Mouse (Mus musculus) adrenal gland, adult (tissue): ENCODE measurements at regions not wholly inside any gene's neighbourhood (a gene's known extent, or its start where the extent isn't known, plus 50 kb on each side); places are given as distances from the start of the nearest gene placed in this dataset.

ENCODE experiments used
- DNase-seq, 2 experiments: peaks; one replicate each; pipeline ENCODE4 v3.0.0; 2022 to 2023; ENCODE audit warnings: low spot score in 1 of 2; ENCODE audit not compliant: inconsistent age in 2 of 2

DNA sequence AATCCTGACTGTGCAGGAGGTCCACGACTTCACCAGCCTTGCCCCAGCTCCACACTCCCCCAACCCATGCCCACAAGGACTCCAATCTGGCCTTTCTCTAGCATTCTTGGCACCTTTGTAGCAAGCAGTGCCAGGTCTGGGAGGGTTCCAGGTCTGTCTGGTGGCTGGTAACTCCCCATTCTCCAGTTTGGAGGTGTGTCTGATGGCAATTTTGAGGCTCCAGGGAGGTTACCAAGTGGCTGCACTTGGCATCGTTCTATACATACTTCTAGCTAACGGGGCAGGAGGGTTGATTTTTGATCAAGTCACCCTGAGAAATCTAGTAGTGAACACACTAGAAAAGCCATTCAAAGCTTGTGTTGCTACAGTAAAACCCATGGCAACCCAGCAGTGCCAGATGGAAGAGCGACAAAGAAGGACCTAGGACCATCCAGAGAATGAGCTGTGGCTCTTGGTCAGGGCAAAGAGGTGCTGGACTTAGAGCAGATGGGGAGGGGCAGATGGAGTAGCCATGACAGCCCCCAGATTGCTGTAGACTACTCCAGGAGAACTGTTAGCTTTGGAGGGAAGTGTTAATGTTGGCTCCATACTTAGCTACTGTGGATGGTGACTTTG, 366.2 kb upstream of the Mki67 start:
- no peak for DNase-seq

DNA sequence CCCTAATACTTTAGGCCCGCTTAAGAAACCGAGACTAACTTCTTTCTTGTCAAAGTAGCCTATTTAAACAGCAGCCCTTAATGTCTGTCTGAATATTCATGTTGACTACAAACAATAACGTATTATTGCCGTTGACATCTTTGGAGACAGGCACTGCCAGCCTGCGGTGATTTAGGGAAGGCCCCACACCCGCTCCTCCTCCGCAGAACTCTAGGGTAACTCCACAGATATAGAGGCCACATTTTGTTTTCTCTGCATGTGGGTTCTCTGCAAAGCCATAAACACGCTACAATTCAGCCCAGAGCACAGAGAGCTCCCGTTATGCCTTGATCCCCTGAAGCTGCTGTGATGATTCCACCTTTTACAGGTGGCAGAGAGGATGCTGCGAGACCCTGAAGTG, 366.8 kb upstream of the Mki67 start:
- DNase-seq, result no peak

DNA sequence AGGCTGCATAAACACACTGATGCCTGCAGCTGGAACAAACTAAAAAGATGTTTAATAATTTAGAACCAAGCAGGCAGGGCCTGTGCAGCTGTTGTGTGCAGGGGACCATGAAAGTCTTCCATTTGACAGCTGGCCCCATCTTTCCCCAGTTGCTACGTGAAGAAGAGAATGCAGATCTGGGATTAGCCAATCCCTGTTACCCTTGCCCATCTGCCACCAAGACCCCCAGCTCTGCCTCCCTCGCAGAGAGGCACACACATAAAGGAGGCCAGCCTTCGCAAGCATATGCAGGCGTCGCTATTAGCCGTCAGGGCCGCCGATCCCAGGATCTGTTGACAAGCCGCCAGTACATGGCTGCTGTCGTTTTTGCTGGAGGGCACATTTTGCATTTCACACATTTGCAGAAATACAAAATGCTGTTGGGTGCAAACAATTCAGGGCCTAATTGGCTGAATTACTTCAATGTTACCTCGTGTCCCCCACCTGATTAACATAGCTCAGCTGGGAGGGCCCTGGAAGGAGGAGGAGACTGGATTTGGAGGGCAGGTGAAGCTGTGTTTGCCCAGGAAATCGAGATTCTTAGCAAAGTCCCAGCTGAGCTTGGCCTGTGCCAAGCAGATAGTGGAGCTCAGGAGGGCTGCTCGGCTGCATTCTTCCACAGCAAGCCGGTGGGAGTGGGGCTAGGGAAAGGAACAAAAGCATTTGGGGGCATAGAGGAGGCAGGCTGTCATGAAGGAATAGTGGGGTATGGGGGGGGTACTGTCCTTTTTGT, 367.6 kb upstream of the Mki67 start:
- no peak for DNase-seq

DNA sequence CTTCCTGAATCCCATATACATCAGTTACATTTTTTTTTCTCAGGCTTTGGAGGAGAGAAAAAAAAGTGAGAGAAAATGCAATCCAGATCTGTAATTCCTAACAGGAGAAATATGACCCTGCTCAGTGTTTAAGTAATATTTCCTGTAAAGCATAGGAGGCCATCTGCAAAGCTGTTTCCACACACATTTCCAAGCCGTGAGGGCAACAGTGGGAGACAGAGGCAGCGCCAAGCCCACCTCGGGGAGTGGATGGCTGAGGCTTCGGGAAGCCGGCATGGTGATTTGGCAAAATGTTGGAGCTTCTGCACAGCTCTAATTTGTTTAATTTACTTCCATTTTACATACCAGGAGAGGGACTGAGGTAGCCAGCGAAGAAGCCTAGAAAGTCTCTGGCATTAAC, 372.6 kb upstream of the Mki67 start:
- no peak for DNase-seq

DNA sequence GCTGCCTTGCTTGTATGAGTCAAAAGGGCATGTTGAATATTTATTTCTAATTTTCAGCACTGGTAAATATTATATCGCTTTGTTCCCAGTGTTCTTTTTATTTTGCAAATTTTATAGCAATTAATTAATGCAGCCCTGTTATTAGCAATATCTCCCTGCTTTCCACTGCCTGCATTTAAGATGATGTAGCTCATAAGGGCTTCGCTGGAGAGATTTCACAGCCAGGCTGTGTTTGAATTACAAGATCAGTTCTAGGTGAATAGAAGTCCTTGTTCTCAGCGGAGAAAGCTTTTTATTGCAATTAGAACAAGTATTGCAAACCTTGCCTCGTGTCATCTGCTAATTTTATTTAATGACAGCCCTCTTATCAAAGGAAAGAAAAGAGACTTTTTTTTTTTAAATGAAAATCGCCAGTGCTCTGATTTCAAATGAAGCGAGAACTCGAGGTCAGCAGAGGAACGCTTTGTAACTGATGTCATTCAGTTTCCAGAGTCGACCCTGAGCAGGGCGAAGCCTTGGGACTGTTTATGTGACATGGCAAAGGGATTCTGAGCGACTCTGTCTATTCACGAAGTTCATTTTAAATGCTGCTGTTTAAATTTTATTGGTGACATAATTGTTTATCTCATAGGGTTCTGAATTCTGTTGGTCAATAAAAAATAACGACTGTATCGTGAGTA, 378.7 kb upstream of the Mki67 start:
- DNase-seq, result peak; percentile 58 to 61

DNA sequence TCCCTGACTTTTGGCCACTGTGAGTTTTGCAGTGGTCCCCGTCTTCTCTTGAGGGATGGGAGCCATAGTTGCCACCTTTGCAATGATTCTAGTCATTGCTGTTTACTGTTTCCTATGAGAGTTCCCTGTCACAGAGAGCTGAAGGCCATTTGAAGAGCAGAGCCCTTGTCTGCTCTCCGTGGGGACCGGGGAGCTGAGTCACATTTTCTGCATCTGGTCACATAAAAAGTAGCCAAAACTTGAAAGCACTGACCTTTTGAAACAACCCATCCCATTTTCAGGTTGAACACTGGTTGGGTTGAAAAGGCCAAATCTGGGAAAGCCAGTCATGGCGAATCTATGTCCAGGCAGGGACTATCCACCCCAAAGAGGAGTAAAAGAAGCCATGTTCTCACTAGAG, 387.9 kb upstream of the Mki67 start:
- peak; percentile 53 to 71 for DNase-seq

DNA sequence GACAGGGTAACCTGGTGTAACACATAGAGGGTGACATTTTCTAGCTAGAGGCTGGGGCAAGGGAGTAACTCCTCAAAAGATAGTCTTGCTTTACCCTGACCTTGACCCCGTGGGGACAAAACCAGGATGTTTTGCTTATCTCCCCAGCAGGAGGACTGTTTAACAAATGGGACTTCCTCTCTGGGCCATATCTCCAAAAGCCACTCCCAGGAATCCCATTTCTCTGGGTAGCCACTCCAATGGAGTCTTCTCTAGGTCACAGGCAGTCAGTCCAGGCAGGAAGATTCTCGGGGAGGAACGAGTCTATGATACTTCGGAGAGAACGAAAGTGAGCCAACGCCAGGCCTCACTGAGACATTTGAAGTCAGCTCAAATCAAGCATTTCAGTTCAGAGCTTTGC, 396.0 kb upstream of the Mki67 start:
- DNase-seq, result no peak

DNA sequence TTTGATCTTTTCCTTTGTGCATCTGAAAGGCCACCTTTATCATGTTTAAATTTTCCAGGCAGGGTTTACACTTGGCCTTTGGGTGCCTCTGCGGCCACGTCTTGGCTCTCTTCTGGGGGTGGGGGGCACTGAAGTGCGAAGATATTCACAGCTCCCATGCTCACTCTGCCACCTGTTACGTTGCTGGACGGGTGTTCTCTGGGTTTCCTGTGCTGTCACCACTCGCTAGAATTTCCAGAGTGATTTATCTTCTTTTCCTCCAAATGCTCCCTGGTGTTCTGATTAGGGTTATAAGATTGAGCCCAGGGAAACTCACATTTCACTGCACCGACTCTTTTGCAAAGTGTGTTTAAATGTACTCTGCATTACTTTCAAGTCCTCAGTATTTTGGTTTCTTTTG, 404.8 kb upstream of the Mki67 start:
- no peak for DNase-seq

DNA sequence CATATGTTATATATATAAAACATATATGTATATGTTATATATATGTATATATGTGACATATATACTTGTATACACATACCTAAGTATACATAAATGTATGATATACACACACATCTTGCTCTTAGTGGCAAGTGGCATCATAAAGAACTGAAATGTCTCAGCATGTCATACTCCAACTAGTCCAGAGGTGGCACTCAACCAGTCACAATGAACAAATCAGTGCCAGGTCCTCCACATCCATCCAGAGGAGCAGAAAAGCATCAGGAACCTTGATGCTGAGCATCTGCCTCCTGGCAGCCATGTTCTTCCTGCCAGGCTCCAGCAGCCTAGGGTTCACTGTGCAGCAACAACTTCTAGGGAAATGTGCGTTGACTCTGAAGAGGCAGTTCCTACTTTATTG, 405.2 kb upstream of the Mki67 start:
- no peak for DNase-seq

DNA sequence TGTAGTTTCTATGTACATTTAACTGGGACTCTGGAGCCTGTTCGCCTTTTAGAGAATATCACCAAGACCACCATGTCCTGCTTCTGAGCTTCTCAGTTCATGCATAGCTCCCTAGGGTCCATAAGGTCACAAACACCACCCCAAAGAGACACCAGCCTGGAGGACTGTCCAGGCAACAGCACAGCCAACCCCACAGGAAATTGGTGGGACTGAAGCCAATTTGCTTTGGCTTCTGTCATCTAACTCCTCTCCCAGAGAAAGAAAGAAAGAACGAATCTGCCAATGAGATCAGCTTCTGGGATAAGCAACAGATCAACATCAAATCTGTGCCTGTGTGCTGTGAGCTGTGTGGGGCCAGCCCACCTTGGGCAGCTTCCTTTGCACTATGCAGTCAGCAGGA, 408.6 kb upstream of the Mki67 start:
- no peak for DNase-seq

DNA sequence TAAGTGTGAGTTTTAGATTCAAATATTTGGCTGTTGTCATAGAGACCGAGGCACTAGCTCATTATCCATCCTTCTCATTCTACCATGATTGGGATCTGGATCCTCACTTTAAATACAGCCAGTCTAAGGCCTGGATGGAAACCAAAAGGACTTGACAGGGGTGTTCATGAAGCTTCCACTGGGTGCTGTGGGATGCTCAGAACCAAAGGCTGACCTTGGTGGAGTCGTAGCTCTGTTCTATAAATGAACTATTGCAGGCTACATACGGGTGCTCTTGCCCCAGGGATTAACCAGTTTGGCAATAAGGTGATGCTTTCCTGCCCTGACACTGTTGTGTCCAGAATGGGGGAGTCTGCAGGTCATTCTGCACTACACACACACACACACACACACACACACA, 410.2 kb upstream of the Mki67 start:
- DNase-seq, result no peak

DNA sequence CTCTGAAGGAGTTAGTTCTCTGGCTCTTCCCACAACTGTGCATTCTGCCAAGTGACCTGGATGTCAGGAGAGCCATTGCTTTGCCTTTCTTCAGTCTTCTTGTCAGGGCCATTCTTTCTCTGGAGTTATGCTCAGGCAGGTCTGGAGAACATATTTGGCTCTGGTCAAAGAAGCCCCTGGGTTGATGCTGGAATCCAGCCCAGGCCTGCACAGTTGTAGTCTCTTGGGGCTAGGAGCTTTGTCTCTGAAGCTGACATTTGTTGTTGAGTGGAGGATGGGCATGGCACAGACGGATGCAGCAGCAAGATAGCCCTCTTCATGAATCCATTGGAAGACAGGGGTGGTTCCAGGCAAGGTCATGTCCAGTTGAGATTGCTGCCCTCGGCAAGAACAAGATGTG, 411.4 kb upstream of the Mki67 start:
- no peak for DNase-seq

DNA sequence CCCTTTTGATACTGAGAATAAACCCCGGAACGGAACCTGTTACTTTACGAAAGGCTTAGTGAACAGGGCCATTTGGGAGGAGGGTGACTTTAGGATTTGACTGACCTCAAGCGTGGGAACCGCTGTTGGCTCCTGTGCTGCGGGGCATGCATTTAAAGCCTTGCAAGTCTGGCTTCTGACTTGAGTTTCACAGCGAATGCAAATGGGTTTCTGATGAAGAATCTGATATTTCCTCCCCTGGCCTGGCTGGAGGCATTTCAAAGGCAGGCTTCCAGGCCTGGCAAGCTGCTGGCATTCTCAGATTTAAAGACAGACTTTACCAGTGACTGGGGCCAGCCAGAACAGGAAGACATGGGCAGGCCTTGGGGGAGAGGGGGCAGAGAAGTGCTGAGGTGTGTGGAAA, 413.6 kb upstream of the Mki67 start:
- DNase-seq, result no peak

DNA sequence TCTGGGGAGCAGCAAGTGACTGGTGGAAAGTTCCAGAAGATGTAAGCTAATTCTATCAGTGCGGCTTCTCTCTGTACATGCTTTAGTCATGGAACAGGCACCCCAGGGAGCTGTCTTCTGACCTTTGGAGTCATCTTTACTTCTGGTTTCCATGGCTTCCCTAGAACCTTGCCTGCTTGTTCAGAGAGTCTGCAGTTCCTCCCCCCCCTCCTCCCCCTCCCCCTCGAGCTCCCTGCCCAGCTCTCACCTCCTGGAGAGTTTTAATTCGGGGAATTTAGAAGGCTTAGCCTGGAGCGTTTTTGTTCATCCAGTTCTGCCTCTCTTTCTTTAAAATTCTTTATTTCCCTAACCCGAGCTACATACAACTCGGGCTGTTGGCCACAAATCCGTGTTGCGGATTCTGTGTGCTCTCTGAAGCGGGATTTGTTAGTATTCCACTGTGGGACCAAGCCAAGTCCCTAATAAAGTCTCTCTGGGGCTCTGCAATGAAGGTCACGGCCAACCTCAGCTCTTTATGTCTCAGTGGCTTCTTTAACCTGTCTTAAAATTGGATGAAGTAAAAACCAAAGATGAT, 414.6 kb upstream of the Mki67 start:
- no peak for DNase-seq

DNA sequence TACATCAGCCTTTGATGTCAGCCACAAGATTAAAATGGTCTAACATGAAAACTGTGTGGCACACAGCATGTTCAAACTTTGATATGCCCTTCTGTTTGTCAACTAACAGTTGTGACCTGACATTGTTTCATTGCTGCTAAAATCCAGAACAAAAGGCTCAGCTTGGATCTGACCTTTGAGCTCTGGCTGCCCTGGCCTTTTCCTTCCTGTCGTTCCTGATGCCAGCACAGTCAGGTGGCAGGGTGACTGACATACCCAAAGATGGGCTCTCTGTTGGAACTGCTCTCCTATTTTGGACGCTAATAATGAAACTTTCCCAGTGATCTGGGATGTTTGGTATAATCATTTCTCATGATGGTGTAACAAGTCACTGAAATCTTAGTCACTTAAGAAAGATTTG, 416.8 kb upstream of the Mki67 start:
- DNase-seq, result no peak

DNA sequence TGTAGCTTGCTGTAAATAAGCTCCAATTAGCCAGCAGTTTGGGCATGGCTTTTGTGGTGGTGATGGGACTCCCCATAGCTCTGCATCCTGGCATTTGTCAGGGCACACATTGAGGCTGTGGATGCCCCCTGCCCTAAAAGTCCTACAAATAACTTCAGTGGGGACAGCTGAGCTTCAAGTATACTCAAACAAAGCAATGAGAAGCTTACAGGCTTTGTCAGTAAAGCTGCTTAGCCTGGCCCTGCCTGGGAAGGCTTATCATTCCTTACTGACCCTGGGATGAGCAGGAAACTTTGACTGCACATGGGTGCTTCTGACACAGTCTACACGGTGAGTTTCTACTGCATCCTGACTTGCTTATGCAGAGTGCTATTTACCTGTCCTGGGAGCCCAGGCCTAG, 420.5 kb upstream of the Mki67 start:
- no peak for DNase-seq

DNA sequence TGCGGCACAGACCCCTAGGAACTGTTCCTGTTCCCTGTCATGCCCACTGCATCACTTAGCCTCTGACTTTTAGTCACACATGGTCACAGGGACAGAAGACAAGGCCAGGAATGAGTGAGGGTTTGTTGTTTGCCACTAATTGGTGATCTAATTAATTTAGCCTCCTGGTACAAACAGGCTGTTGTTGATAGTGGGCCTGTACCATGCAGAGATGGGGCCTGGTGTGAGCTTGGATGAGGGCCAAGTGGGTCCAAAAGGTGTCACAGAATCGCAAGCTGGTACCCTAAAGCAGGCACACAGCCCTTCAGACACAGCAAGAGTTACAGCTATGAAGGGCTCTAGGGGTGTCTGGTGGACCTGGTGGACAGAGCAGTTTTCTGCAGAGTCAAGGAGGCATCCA, 421.2 kb upstream of the Mki67 start:
- DNase-seq, result no peak

DNA sequence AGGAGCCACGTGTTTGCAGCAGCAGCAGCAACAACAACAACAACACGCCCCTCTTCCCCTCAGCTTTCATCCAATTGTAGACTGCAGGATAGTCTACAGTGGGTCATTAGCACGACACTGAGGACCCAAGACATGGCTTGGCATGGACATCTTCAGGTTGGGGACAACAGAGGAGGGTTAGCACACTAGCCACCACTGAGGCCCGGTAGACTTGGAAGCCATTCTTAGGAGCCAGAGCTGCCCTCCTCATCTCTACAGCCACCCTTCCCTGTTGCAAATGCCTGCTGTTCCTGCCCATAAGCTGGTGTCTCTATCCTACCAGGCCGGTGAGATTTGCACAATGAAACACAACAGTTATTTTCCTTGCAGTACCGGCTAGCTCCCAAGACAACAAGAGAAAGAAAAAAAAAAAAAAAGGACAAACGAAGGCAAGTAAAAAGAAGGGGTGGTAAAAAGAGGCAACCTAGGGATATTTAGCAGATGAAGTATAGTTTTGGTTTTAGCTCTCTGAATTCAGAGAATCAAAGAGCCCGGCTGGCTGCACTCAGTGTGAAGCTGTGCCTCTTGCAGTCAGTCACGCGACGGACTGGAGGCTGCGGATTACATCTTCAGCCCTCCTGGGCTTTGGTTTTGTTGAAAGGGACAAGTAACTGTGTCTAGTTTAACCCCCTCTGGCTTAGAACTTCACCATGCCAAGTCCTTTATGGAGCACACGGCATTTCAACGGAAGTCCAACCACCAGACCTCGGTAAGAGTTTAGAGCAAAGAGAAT, 421.9 kb upstream of the Mki67 start:
- no peak for DNase-seq

DNA sequence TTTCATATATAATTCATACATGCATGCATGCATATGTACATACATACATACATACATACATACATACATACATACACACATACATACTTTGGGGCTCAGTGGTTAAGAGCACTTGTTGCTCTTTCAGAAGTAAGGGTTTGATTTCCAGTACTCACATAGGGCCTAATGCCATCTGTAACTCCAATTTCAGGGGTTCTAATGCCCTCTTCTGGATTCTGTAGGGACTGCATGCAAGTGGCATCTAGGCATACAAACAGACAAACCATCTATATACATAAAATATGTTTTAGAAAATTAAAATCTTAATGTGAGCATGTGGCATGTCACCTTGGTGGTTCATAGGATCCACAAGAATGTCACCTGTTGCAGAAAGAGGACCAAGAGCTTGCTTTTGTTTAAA, 426.7 kb upstream of the Mki67 start:
- peak in 1 of 2 experiments; percentile 46 for DNase-seq

DNA sequence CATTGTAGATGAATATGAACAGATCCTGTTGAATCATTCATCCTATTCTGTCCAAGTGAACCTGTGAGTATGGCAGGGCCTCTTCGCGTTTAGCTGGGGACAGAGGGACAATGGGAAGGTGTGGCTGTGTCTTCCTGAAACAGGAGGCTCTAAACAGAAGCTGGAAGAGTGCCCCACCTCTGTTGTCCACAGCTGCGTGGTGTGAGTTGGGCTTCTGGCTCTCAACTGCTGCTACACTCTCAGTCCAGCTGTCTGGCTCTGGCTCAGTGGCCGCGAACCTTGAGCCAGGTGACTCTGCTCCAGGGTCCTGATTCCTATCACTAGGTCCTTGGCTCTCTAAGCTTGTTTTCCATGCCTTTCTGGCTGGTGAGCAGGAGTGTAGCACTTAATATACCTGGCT, 434.0 kb upstream of the Mki67 start:
- no peak for DNase-seq

DNA sequence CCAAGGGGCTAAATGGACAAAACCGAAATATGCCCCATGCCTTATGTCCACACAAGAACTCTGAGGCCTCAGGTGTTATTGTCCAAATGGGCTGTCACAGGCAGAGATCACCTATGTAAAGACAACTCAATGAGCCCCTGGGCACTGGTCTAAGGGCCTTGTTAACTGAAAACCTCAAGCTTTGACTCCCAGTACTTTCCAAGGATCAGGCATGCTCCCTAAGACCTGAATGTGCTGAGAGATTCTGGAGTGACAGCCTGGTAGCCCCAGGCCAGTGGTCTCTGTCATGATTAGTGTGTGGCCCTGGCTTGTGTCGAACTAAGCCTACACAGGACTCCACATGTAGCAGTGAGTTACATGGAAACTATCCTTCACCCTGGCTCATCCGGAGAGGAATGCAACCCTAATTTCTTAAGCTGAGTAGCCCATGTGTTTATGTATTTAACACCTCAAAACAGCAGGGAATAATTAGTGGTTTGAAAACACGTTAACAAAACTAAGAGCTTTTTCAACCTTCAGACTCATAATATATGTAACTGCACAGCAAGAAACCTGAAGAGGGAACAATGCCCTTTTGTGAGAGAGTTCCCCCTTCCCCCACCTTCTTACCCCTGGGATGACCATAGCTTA, 435.3 kb upstream of the Mki67 start:
- no peak for DNase-seq
